ENCODE assay signal across 12 mouse cellular contexts in the genomic region with DNA sequence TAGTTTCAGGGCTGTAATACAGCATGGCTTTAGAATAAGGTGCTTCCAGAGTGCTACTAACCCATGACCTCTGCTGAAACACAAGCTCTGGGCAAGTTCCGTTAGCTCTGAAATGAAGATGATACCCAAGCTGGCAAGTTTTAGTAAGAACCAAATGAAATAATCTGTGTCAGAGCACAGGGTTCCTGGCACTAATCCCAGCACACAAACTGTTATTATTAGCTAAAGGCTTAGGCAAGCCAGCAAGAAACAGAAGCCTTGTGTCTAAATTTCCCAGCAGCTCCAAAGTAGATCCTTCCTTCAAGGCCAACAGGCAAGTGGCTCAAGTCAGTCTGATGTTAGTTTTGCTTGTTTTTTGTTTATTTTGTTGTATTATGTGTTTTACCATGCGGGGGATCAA. TPM values are rescaled to one million over a fixed set of nuclear protein-coding genes. Genes with fewer than 3 reads are reported as not detected.
DNase-seq lines count a peak whose midpoint lies in the region.
"Had no signal": no experiment of that assay in that cellular context is flagged by ENCODE, and none has a peak within 500 bp of the region (broad histone marks: within the 10 kb centered on the region; RNA-seq: fewer than 3 reads in every experiment).

No protein-coding gene starts in this region.

- DNase-seq in cerebellum, adult 18-20 months = peak; percentile 14 to 20
- no peak for DNase-seq in cerebellum, adult 11 months
- DNase-seq in layer of hippocampus, adult 8-10 months (ENCODE audit: low spot score in 2 of 2) = peak; percentile 46 to 56
- no peak for DNase-seq in layer of hippocampus, postnatal 25 days (ENCODE audit: extremely low spot score in 1 of 2, low spot score in 1 of 2)
- peak; percentile 64 for DNase-seq in testis, postnatal 14 days (ENCODE audit: low spot score)
- no peak for DNase-seq in testis, postnatal 10 days (ENCODE audit: low spot score)
- no peak for DNase-seq in ovary, postnatal 36 days (ENCODE audit: low spot score)
- DNase-seq in spleen, postnatal 36 days (ENCODE audit: low spot score in 2 of 2) = no peak
- DNase-seq: heart, postnatal 14 days; kidney, adult 11 months; right cerebral cortex, postnatal 25 days; thymus, postnatal 14 days had no signal

RNA-seq across cellular contexts. Expression of a gene that starts 56.2 kb away (rescaled TPM):
- 10 to 100 TPM; 60.0 to 75.2 (median 70.1) TPM for total RNA-seq in layer of hippocampus, adult 8-10 months (2022)
- 10 to 100 TPM; 66.2 to 73.2 TPM for total RNA-seq in layer of hippocampus, postnatal 25 days (2021)

Comparison
In these comparisons a context has a peak if more than half of its experiments do, and no peak if none do; other contexts are left out.
1. DNase-seq: peak in cerebellum, adult 18-20 months (2 of 2), layer of hippocampus, adult 8-10 months (2 of 2) and testis, postnatal 14 days (single experiment); none in cerebellum, adult 11 months (single experiment), layer of hippocampus, postnatal 25 days (0 of 2), testis, postnatal 10 days (single experiment), ovary, postnatal 36 days (single experiment) and spleen, postnatal 36 days (0 of 2).